Mouse (Mus musculus): ENCODE data around the gene Clic1. TPM values are rescaled to one million over a fixed set of nuclear protein-coding genes. Genes with fewer than 3 reads are reported as not detected.
"Not testable (repeated sequence)": the region's sequence is repeated elsewhere in the genome, so short reads cannot be mapped to it uniquely, and the experiment has no call there.

The Clic1 gene
- 10 to 100 TPM; 10.2 to 18.3 (median 11.8) TPM for total RNA-seq (2022)

GRCm38 (mm10) chr17:35049561-35050016 lies at the start of gene Clic1:
TSS of gene Clic1 (plus strand) at chr17:35049966.
- DNase-seq (ENCODE audit: low spot score in 2 of 2): no peak

GRCm38 (mm10) chr17:35000717-35001451 lies 48.9 kb upstream of the Clic1 start, which contains the start of gene Vars:
TSS of gene Vars (plus strand) at chr17:35000987.
- peak; percentile 69 to 74 for DNase-seq (ENCODE audit: low spot score in 2 of 2)

GRCm38 (mm10) chr17:35001452-35002152 lies 48.2 kb upstream of the Clic1 start:
- DNase-seq (ENCODE audit: low spot score in 2 of 2): no peak

DNA sequence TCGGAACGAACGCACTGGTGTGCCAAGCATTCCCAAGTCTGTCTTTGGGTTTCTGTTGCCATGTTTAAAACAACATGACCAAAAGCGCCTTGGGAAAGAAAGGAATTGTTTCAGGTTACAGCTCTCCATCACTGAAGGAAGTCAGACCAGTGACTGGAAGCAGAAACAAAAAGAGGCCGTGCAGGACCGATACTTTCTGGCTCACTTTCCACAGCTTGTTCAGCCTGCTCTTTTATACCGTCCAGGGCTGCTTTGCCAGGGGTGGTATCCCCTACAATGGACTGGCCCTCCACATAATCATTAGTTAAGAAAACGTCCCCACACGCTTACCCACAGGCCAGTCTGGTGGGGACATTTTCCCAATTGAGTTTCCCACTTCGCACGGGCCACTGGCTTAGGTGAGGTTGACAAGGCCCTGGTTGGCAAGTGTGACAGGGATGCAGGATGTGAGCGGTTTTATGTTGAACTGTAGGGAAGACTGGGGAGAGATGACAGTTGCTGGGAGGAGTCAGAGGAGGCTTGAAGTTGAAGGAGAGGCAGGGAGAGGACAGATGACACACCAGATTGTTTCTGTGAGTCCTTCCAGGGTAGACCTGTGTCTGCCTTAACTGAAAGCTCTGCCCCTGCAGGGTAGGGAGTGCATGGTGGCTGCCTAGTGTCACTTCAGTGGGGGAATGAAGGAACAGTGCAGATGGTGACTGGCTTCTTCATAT lies 47.5 kb upstream of the Clic1 start:
- no peak for DNase-seq (ENCODE audit: low spot score in 2 of 2)

DNA sequence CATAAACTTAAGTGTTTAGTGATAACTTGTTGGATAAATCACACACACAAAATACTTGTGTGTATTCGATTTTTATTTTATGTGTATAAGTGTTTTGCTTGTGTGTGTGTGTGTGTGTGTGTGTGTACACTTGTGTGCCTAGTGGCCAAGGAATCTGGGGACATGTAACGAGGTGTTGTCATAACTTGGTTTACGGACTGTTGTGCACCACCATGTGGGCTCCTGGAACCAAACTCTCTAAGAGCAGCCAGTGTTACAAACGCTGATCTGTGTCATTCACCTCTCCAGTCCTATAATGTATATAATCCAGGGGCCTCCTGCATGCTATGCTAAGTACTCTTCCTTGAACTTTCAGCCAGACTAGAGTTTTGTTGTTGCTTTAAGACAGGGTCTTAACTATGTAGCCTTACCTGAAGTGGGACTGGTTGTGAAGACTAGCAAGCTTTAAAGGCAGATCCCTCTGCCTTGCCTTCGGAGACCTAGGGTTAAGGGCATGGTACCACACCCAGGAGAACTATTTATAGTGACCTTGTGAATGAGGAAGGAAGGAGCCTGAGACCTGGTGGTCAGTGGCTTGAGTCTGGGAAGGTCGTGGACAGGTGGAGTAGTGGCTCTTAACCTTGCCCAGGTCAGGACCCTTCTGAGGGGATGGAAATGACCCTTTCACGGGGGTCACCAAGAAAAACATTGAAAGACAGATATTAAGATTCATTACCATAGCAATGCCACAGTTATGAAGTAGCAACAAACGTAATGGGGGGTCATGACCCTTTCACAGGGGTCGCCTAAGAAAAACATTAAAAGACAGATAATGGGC lies 46.5 kb upstream of the Clic1 start:
- no peak for DNase-seq (ENCODE audit: low spot score in 2 of 2)

DNA sequence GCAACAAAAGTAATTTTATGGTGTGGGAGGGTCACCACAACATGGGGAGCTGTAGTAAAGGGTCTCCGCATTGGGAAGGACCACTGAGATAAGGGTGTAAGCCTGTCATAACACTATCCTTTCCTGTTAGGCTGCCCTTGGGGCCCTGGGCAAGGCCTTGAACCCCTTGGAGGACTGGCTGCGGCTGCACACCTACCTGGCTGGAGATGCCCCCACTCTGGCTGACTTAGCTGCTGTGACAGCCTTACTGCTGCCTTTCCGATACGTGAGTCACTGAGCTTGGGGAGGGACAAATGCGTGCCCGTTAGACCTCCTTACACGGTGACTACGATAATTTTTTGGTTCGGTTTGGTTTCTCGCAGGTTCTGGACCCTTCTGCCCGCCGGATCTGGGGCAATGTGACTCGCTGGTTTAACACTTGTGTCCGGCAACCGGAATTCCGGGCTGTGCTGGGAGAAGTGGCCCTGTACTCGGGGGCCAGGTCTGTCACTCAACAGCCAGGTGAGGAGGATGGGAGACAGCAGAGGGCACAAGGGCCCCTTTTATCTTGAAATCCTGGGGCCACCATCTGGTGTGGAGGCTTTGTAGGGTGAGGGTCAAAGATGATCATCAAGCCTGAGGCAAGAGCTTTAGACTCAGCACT lies 45.6 kb upstream of the Clic1 start:
- no peak for DNase-seq (ENCODE audit: low spot score in 2 of 2)

DNA sequence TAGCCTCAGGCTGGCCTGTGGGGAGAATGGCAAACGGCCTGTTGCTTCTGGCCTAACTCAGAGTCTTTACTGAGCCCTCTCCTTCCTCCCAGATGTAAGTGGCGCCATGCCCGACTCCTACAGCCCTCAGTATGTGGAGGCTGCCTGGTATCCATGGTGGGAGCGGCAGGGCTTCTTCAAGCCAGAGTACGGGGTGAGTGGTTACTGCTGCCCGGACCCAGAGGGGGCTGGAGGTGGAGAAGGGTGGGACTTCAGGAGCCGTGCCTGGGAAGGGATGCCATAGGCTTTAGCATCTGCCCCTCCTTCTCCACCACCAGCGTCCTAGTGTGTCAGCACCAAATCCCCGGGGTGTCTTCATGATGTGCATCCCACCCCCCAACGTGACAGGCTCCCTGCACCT lies 44.6 kb upstream of the Clic1 start:
- DNase-seq (ENCODE audit: low spot score in 2 of 2): no peak

- DNase-seq (ENCODE audit: low spot score in 2 of 2): not testable (repeated sequence)
These were observed 43.9 kb upstream of the Clic1 start for GRCm38 (mm10) chr17:35005902-35006301.

DNA sequence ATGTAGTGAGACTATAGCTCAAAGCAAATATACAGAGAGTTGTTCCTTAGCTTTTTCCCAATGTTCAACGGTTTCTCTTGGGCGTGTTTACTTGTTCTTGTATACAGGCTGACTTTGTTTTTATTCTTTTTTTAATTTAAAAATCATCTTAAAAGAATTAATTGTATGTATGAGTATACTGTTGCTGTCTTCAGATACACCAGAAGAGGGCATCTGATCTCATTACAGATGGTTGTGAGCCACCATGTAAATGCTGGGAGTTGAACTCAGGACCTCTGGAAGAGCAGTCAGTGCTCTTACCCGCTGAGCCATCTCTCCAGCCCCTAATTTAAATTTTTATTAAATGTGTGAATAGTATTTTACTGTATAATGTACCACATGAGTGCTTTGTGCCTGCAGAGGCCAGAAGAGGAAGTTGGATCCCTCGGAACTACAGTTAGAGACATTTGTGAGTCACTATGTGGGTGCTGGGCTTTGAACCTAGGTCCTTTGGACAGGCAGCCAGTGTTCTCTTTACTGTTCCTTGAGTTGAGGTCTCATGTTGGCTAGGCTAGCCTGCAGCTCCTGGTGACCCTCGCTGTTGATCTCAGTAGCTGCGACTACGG lies 42.3 kb upstream of the Clic1 start:
- DNase-seq (ENCODE audit: low spot score in 2 of 2): no peak

DNA sequence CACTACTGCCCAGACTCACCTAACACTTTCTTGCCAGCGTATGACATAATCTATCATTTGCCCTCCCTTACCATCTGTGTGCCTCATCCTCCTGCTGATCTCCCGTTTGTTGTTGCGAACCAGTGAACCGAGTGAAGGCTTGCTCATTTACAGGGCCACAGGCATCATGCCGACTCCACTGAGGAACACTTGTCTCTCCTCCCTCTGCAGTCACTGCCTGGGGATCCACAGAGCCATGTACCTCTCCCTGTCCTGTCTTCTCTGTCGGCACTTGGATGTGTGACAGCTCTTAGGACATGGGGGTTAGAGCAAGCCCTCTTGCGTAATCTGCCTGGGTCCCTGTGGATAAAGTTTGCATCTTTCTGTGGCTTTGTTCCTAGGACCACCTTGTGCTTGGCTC lies 40.2 kb upstream of the Clic1 start:
- DNase-seq (ENCODE audit: low spot score in 2 of 2): no peak

- no peak for DNase-seq (ENCODE audit: low spot score in 2 of 2)
These were observed 38.3 kb upstream of the Clic1 start for GRCm38 (mm10) chr17:35011440-35011839.

GRCm38 (mm10) chr17:35012430-35012829 lies 37.3 kb upstream of the Clic1 start:
- DNase-seq (ENCODE audit: low spot score in 2 of 2): no peak

GRCm38 (mm10) chr17:35013221-35013620 lies 36.5 kb upstream of the Clic1 start:
- no peak for DNase-seq (ENCODE audit: low spot score in 2 of 2)

DNA sequence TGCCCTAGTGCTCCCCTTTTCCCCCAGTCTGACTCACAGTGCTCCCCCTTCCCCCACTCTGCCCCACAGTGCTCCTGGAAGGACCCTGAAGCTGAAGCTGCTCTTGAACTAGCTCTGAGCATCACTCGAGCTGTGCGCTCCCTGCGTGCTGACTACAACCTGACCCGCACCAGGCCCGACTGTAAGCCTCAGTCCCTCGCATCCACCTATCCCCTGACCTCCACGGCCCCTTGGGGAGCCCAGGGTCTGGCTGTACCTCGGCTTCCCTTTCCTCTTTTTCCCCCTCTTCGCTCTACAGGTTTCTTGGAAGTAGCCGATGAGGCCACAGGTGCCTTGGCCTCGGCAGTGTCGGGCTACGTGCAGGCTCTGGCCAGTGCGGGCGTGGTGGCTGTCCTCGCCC lies 34.5 kb upstream of the Clic1 start:
- no peak for DNase-seq (ENCODE audit: low spot score in 2 of 2)

DNA sequence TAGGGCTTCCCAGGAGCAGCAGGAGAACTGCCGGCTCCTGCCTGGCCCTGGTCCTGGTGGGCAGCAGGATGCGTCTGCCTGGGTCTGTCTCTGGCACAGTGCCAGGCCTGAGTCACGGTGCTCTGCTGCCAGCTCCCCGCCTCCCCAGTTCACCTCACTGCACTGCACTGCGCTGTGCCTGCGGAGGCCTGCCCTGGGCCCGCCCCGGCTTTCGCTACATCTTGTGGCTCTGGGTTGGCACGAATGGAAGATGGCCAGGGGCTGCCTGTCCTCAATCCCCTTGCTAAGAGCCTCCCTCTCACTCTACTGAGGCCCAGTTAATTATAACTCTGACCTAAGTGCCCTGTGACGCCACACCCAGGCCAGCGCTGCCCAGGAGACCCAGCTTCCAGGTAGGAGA lies 33.4 kb upstream of the Clic1 start, which contains the start of gene Vwa7:
Vwa7 (plus strand) TSS at position 204 of the 400 bp plus-strand sequence.
- no peak for DNase-seq (ENCODE audit: low spot score in 2 of 2)

DNA sequence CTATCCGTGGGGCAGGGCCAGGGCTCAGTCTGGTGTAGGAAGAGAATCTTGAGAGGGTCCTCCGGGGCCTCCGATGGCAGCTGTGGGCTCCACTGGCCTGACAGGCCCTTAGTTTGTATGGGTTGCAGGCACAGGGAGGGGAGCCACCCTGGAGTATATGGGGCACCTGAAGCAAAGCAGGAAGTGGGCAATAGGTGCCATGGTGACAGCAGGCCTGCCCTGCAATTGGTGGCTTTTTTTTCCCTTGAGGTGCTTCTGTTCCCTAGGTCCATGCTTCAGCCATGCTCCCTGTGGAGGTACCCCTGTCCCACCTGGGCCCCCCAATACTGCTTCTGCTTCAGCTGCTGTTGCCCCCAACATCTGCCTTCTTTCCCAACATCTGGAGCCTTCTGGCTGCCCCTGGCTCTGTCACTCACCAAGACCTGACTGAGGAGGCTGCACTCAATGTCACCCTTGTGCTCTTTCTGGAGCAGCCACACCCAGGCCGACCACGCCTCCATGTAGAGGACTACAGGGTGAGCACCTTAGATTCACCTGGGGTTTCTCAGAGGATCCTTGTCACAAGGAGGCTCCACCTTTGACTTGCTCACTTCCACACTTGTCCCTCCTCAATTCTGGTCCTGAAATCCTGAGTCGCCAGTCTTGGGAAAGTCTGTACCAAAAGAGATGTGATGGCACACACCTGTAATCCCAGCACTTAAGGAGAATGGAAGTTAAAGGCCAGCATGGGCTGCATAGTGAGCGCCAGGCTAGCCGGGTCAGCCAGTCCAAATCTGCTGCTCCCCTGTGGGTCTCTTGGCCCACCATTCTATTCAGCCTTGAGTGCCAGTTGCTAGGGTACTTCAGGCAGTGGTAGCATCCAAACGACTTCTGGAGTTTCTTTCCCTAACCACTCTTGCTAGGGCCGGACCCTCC lies 32.7 kb upstream of the Clic1 start:
- DNase-seq (ENCODE audit: low spot score in 2 of 2): no peak

DNA sequence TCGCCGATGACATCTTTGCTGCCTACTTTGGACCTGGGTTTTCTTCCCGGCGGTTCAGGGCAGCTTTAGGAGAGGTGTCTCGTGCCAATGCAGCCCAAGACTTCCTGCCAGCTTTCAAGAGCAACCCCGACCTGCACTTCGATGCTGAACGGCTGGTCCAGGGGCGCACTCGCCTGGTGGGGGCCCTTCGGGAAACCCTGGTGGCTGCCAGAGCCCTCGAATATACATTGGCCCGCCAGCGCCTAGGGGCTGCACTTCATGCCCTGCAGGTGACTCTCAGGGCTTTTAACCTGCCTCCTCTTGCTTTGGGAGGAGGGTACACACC lies 32.1 kb upstream of the Clic1 start:
- no peak for DNase-seq (ENCODE audit: low spot score in 2 of 2)

GRCm38 (mm10) chr17:35018171-35018570 lies 31.6 kb upstream of the Clic1 start:
- no peak for DNase-seq (ENCODE audit: low spot score in 2 of 2)

GRCm38 (mm10) chr17:35019894-35020293 lies 29.9 kb upstream of the Clic1 start:
- no peak for DNase-seq (ENCODE audit: low spot score in 2 of 2)

Data from left cerebral cortex, adult 8-10 months (tissue).